Mouse (Mus musculus) stomach, embryonic 14.5 days (tissue): Measurements from ENCODE around the gene Batf3. TPM values are rescaled to one million over a fixed set of nuclear protein-coding genes. Genes with fewer than 3 reads are reported as not detected.

Experiments
- ATAC-seq: fragments of 200-750 bp; cut with Nextera tagmentation; 2 replicates; pipeline ENCODE4 v1.8.0; 2017; ENCODE audit warnings: low read depth, moderate TSS enrichment; ENCODE audit not compliant: insufficient number of reproducible peaks, insufficient read depth, low FRiP score
- H3K27ac ChIP-seq: fragments of 300-500 bp; sonication (generic); 2 replicates; pipeline ENCODE4 v1.5.1; 2014; ENCODE audit warnings: mild to moderate bottlenecking, low read length, moderate library complexity, mixed read lengths
- H3K27me3 ChIP-seq: fragments of 300-500 bp; sonication (generic); 2 replicates; pipeline ENCODE4 v1.6.1; 2014; ENCODE audit warnings: low read length, control low read depth, mixed read lengths; ENCODE audit not compliant: control insufficient read depth, insufficient read depth
- H3K36me3 ChIP-seq: fragments of 300-500 bp; sonication (generic); 2 replicates; pipeline ENCODE4 v1.6.1; 2014; ENCODE audit warnings: mild to moderate bottlenecking, control low read depth, low read length, moderate library complexity, mixed read lengths; ENCODE audit not compliant: control insufficient read depth, insufficient read depth
- H3K4me1 ChIP-seq: fragments of 300-500 bp; sonication (generic); 2 replicates; pipeline ENCODE4 v1.6.1; 2014; ENCODE audit warnings: low read length, control low read depth, mixed read lengths; ENCODE audit not compliant: control insufficient read depth, insufficient read depth
- H3K4me2 ChIP-seq: fragments of 300-500 bp; sonication (generic); replicated peaks from 2 replicates; pipeline ENCODE4 v1.6.1; 2014; ENCODE audit warnings: low read depth, low read length, control low read depth
- H3K4me3 ChIP-seq: fragments of 300-500 bp; sonication (generic); 2 replicates; pipeline ENCODE4 v1.5.1; 2014; ENCODE audit warnings: low read depth, low read length, control low read depth
- H3K9ac ChIP-seq: fragments of 300-500 bp; sonication (generic); replicated peaks from 2 replicates; pipeline ENCODE4 v1.6.1; 2014; ENCODE audit warnings: low read depth, mild to moderate bottlenecking, control low read depth, low read length, moderate library complexity, mixed read lengths
- H3K9me3 ChIP-seq: fragments of 300-500 bp; sonication (generic); 2 replicates; pipeline ENCODE4 v1.6.1; 2016; ENCODE audit warnings: low read depth, low read length, control low read depth; ENCODE audit not compliant: control insufficient read depth
- WGBS: fragments of 180-500 bp; shearing (Covaris S2); extraction: QIAGEN DNeasy Blood & Tissue Kit; methylation state at CpG from one replicate; pipeline ENCODE4 v1.1.7; 2014; 5-methylcytosine and 5-hydroxymethylcytosine counted together
- polyA plus RNA-seq: library from polyadenylated mRNA; unstranded; fragments of >200 nt; fragmentation: Nextera tagmentation; extraction: Ambion mirVana; gene quantifications from 2 replicates; pipeline ENCODE4 v1.2.1, GENCODE M21; 2014

Gene Batf3
- polyA plus RNA-seq, 1 experiment from 2014 or later = 13.6 TPM

GRCm38 (mm10) chr1:191125811-191126638 is 28.4 kb downstream of the Batf3 start:
- H3K4me1 ChIP-seq = no peaks in the 10 kb centered on the region
- no peaks in the 10 kb centered on the region for H3K36me3 ChIP-seq
- H3K9me3 ChIP-seq = no peaks in the 10 kb centered on the region
- peak overlapping the region; percentile 4; the same call in 1 of the 2 replicates for H3K9ac ChIP-seq
- H3K27me3 ChIP-seq = 0 out of 2 replicates have a peak, but pooled peaks cover 5% of the 10 kb centered on the region
- no peak overlapping the region for H3K27ac ChIP-seq
- 16% methylated on average over 38 of the region's 38 CpGs for WGBS
- peak overlapping the region; percentile 16; the same call in 1 of the 2 replicates for H3K4me3 ChIP-seq
- H3K4me2 ChIP-seq = peak overlapping the region; percentile 39
- peak; percentile 78 for ATAC-seq

- no peak overlapping the region for H3K27ac ChIP-seq
- H3K9ac ChIP-seq = no peak overlapping the region
- no peak for ATAC-seq
- peaks cover 6% of the 10 kb centered on the region; the same call in 1 of the 2 replicates for H3K4me1 ChIP-seq
- H3K27me3 ChIP-seq = no peaks in the 10 kb centered on the region
- H3K9me3 ChIP-seq = no peaks in the 10 kb centered on the region
- no peaks in the 10 kb centered on the region for H3K36me3 ChIP-seq
- no peak overlapping the region for H3K4me2 ChIP-seq
- WGBS = 95% methylated on average over 2 of the region's 2 CpGs
- no peak overlapping the region for H3K4me3 ChIP-seq
Observed at GRCm38 (mm10) chr1:191131692-191132091, 34.0 kb downstream of the Batf3 start.

- H3K27me3 ChIP-seq = no peaks in the 10 kb centered on the region
- H3K27ac ChIP-seq = no peak overlapping the region
- no peaks in the 10 kb centered on the region for H3K36me3 ChIP-seq
- no peak overlapping the region for H3K9ac ChIP-seq
- peaks cover 6% of the 10 kb centered on the region; the same call in 1 of the 2 replicates for H3K4me1 ChIP-seq
- no peak overlapping the region for H3K4me3 ChIP-seq
- H3K4me2 ChIP-seq = no peak overlapping the region
- 59% methylated on average over 5 of the region's 5 CpGs for WGBS
- H3K9me3 ChIP-seq = no peaks in the 10 kb centered on the region
- ATAC-seq = no peak
Observed at GRCm38 (mm10) chr1:191132240-191132639, 34.6 kb downstream of the Batf3 start.

GRCm38 (mm10) chr1:191132934-191133333 is 35.3 kb downstream of the Batf3 start:
- Histone ChIP-seq H3K4me1 (peaks cover 6% of the 10 kb centered on the region; the same call in 1 of the 2 replicates), H3K27ac (no peak overlapping the region), H3K27me3 (no peaks in the 10 kb centered on the region), H3K4me2 (no peak overlapping the region), H3K9ac (no peak overlapping the region), H3K36me3 (no peaks in the 10 kb centered on the region), H3K9me3 (no peaks in the 10 kb centered on the region), H3K4me3 (no peak overlapping the region)
- ATAC-seq = no peak
- 65% methylated on average over 5 of the region's 5 CpGs for WGBS

GRCm38 (mm10) chr1:191135406-191135805 is 37.8 kb downstream of the Batf3 start:
- Histone ChIP-seq H3K9ac (no peak overlapping the region), H3K9me3 (no peaks in the 10 kb centered on the region), H3K4me2 (no peak overlapping the region), H3K36me3 (no peaks in the 10 kb centered on the region), H3K4me3 (no peak overlapping the region), H3K27me3 (no peaks in the 10 kb centered on the region), H3K27ac (no peak overlapping the region), H3K4me1 (peaks cover 6% of the 10 kb centered on the region; the same call in 1 of the 2 replicates)
- ATAC-seq = no peak
- WGBS = 51% methylated on average over 4 of the region's 4 CpGs

- WGBS = 94% methylated on average over 4 of the region's 4 CpGs
- Histone ChIP-seq H3K9me3 (no peaks in the 10 kb centered on the region), H3K9ac (no peak overlapping the region), H3K27ac (no peak overlapping the region), H3K27me3 (no peaks in the 10 kb centered on the region), H3K4me2 (no peak overlapping the region), H3K4me1 (no peaks in the 10 kb centered on the region), H3K4me3 (no peak overlapping the region), H3K36me3 (no peaks in the 10 kb centered on the region)
- ATAC-seq = no peak
Observed at GRCm38 (mm10) chr1:191138436-191138835, 40.8 kb downstream of the Batf3 start.

GRCm38 (mm10) chr1:191138874-191139495 is 41.3 kb downstream of the Batf3 start:
- no peak overlapping the region for H3K27ac ChIP-seq
- ATAC-seq = no peak
- no peaks in the 10 kb centered on the region for H3K4me1 ChIP-seq
- 60% methylated on average over 7 of the region's 7 CpGs for WGBS
- no peak overlapping the region for H3K4me2 ChIP-seq
- no peak overlapping the region for H3K9ac ChIP-seq
- no peak overlapping the region for H3K4me3 ChIP-seq
- no peaks in the 10 kb centered on the region for H3K36me3 ChIP-seq
- H3K9me3 ChIP-seq = no peaks in the 10 kb centered on the region
- no peaks in the 10 kb centered on the region for H3K27me3 ChIP-seq

GRCm38 (mm10) chr1:191140983-191141382 is 43.3 kb downstream of the Batf3 start:
- 83% methylated on average over 8 of the region's 8 CpGs for WGBS
- H3K36me3 ChIP-seq = no peaks in the 10 kb centered on the region
- no peak overlapping the region for H3K4me2 ChIP-seq
- no peak for ATAC-seq
- H3K27me3 ChIP-seq = no peaks in the 10 kb centered on the region
- no peaks in the 10 kb centered on the region for H3K9me3 ChIP-seq
- no peak overlapping the region for H3K4me3 ChIP-seq
- no peaks in the 10 kb centered on the region for H3K4me1 ChIP-seq
- no peak overlapping the region for H3K27ac ChIP-seq
- H3K9ac ChIP-seq = no peak overlapping the region
